Mouse (Mus musculus): ENCODE data around the gene Hif1an.

- TF ChIP-seq CTCF (IDR thresholded peaks at IDR 0.05; ENCODE audit: borderline replicate concordance, insufficient read depth, low read length) (0 out of 2 replicates have a peak, but pooled peaks have one; percentile 17), POLR2A (IDR thresholded peaks at IDR 0.05; ENCODE audit: low read depth, low read length) (no peak)
Observed at GRCm38 (mm10) chr19:44535376-44535775, 27.3 kb upstream of the Hif1an start.
